Mouse (Mus musculus) left cerebral cortex, adult 8-10 months (tissue): ENCODE measurements around the gene Nos1ap. TPM values are rescaled to one million over a fixed set of nuclear protein-coding genes. Genes with fewer than 3 reads are reported as not detected.
A peak's percentile ranks its signal among the peaks of the same experiment; 100 is the strongest.

Experiments used
- DNase-seq, 2 experiments: peaks; one replicate each; pipeline ENCODE4 v3.0.0; 2022; ENCODE audit warnings: low spot score in 2 of 2
- total RNA-seq, 4 experiments: library from RNA; stranded (reverse); gene quantifications; 2 replicates each; pipeline ENCODE4 v1.2.4; 2022

The Nos1ap gene
- total RNA-seq, 4 experiments from 2014 or later, result 191 to 209 (median 206) TPM

DNA sequence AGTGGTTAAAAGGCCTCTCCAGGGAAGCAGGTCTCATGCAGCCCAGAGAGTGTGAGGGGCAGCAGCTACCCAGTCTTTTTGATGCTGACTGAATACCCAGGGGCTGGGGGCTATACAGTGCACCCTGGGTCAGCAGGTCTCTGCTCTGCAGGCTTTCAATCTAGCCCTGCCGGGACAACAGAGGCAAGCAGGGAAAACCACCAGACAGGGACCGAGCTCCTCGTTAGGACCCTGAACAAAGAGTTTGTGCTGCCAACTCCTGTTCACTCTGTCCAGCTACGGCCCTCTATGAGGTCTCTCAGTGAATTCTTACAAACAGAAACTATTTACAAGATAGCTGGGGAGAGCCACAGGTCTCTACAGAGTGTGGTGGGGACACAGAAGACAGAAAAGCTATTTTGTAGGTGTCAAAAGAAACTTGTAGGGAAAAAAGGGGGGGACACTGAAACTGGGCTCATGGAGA lies 86.4 kb downstream of the Nos1ap start:
- DNase-seq, result no peak

DNA sequence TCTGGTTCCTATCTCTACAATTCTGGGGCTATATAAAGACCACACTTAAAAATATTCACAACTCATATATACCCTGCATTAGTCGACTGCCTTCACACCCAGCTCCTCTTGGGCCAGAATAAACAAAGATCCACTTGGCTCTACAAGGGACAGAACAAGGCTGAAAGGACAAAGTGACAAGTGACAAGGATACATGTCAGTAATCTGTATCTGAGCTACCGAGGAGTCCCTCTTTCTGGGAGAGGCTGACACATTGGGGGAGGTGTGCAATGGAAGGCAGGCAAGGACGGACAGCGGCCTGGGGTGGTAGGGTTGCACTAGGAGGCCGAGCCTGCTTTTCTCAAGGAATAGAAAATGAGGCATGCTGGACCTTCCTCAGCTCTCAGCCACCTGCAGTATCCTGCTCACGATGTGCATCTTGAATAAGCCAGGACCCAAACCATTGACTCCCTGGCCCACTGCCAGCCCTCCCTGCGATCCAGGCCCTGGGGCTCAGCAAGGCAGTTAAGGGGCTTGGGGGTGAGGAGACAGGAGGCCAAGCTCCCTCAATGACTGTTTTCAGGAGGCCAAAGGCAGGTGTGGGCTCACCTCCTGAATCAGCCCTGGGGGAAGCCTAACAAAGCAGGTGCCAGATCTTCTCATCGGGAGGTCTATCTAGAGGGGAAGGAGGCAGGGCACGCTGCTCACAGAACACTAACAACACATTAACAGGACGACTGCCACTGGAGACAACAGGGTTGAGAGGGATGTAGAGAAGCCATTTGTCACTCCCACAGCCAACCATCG lies 87.0 kb downstream of the Nos1ap start:
- no peak for DNase-seq

GRCm38 (mm10) chr1:170501970-170502369 lies 87.7 kb downstream of the Nos1ap start:
- no peak for DNase-seq

DNA sequence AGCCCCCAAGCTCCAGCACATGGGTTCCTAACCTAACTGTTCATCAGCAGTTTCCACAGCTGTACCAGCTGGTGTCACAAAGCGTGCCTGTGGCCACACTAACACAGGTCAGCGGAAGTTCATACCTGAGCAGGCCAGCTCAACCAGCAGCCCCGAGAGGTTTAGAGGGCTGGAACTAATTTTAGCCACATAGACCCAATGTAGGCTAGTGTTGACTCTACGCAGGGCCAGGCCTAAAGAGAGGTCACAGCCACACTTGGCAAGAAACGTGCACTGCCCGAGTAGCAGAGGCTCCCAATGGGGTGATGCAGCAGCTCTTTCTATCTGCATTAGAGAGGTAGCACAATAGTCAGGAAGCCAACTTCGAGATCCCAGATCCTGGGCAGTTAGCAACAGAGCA lies 88.1 kb downstream of the Nos1ap start:
- DNase-seq, result no peak

GRCm38 (mm10) chr1:170499891-170500290 lies 89.8 kb downstream of the Nos1ap start:
- DNase-seq, result no peak

DNA sequence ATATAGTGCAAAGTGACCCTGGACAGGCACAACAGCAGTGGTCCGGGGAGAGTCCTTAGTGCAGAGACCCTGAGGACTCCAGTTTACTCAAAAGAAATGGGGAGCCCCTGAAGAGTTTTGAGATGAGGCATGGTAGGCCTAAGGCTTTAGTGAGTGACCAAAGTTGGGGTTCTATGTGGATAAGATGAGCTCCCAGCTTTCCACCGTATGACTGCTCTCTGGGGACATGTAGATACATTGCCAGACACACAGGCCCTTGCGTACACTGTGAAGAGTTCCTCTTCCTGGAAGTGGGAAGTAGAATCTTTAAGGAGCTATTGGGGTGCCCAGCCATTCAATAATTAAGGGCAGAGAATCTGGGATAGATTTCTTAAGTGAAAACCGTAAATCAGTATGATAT lies 90.2 kb downstream of the Nos1ap start:
- no peak for DNase-seq

- DNase-seq, result no peak
Measured at GRCm38 (mm10) chr1:170498645-170499044, 91.0 kb downstream of the Nos1ap start.

DNA sequence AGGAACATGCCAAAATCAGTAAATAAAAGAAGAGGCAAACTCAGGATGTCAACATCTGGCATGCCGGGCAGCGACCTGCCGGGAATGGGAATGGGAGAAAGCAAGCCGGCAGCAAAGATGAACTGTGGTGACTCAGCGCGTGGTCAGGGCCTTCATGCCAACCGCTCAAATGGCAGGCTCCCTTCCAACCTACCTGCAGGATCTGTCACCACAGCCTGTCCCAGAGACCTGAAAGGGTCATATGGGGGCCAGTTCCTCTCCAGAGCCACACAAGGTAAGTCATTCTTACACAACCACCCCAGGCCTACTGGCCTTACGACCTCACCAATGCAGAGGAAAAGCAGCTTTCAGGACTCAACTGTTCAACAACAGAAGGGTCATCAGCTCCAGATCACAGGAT lies 93.4 kb downstream of the Nos1ap start:
- no peak for DNase-seq

- no peak for DNase-seq
Measured at GRCm38 (mm10) chr1:170495538-170496183, 94.0 kb downstream of the Nos1ap start.

GRCm38 (mm10) chr1:170492527-170492926 lies 97.1 kb downstream of the Nos1ap start:
- DNase-seq, result no peak

- no peak for DNase-seq
Measured at GRCm38 (mm10) chr1:170492027-170492426, 97.6 kb downstream of the Nos1ap start.

- no peak for DNase-seq
Measured at GRCm38 (mm10) chr1:170489936-170490335, 99.7 kb downstream of the Nos1ap start.

DNA sequence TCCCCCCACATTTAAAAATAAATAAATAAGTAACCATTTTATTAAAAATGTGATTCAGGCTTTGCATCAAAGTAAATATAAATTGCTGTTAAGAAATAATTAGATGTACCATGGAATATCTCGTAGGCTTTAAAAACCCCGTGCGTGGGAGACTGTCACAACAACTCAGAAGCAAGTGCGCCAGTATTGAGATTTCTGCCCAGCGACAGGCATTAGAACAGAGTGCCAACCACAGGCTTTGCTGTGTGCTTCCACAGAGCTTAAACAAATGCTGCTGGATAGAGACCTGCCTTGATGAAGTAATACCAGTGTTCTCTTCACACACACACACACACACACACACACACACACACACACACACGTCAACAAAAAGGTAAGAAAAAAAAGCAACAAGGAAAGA lies 100.2 kb downstream of the Nos1ap start:
- DNase-seq, result peak in 1 of 2 experiments; percentile 50

DNA sequence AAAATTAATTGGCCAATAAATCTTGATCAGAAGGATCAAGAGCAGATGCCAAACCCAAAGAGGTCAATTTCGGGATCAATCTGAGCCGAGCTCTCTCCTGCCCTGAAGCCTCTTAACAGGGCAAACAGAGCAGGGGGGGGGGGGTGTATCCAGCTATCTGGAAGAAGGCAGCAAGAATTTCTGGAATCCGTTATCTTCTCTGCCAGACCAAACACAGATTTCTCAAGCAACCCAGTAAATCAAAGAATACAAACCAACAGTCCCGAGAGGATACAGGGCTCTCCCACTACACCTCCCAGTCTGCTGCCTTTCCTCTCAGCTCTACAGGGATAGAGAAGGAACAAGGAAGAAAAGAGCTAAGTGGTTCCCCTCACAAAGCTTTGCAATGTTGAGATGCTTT lies 104.5 kb downstream of the Nos1ap start:
- no peak for DNase-seq

DNA sequence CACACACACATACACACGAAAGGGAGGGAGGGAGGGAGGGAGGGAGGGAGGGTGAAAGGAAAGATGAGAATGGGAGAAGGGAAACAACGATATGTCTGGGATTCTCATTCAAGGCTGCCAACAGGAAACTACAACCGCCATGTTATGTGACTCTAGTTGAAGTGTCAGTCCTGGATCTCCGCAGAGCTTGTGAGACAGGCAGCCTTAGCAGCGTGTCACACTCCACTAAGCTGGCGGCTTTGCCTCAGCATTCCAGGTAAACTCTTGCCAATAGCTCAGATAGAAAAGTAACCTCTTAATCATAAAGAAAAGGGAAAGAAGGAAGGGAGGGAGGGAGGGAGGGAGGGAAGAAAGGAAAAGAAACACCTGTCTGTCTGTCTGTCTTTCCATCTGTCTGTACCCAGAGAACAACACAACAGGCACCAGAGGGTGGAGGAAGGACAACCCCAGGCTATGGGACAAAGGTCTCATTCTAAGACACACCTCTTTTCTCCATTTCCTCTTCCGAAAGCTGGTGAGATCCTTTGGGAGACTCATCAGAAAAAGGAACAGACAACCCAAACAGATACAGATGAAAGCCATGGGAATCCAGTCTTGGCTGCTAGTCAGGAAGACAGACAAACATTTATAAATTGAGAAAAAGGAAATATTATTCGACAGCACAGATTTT lies 107.3 kb downstream of the Nos1ap start:
- no peak for DNase-seq

DNA sequence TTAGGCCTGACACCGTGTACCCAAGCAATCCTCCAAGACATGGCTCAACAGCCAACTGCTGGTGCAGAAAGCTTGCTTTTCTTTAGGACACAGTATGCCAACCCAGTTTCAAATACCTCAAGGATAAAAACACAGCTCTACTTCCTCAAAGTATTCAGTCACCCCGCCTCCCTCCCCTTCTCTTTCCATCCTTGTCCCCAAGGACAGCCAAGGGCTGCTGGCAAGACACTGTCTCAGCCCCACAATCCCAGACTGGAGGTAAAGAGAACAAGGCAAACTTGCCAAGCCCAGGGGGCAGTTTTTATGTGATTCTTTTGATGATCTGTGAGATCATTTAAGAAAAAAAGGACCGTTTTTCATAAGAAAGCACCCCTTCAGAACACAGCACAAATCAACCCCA lies 108.6 kb downstream of the Nos1ap start:
- no peak for DNase-seq

GRCm38 (mm10) chr1:170479458-170479798 lies 110.2 kb downstream of the Nos1ap start:
- no peak for DNase-seq

DNA sequence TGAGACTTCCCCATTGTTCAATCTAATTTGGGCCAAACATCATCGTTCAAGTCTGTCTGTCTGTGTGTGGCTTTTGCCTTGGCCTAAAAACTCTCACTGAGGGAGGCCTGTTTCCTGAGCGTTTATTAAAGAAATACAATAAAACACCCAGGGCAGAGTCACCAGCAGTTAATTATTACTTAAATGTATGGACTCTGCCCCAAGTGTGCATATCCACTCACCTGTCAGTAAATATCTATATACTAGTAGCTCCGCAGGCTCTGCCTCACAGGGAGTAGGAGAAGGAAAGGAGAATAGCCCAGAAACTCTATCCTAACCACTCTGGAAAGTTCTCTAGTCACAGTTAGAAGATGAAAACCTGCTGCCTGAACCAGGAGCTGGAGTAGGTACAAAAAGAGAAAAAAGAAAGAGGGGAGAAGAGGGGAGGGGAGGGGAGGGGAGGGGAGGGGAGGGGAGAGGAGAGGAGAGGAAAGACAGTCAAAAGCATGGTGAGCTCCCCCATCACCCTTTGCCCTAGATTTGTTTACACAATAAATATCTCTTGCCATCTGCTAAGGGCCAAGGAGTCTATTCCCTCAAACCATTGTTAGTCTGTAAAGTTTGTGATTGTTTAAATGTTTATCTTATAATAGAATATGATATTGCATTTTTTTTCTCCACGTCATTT lies 110.7 kb downstream of the Nos1ap start:
- DNase-seq, result no peak

GRCm38 (mm10) chr1:170477636-170478600 lies 111.7 kb downstream of the Nos1ap start:
- DNase-seq, result no peak

DNA sequence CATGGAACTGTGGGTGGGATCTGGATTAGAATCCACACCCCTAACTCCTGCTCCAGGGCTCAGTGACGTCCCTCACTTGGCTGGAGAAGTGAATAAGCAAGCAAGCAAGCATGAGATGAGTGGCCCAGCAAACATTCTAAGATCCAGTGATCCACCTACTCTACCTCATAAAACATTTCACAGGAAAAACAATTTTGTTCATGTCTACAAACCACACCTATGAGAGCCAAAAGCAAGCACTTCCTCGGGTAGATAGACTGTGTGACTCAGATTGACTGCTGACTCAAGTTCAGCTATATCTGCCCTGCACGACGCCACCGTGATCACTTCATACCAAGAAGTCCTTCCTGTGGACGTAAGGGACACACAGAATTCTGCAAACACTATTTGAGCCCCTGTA lies 116.2 kb downstream of the Nos1ap start:
- DNase-seq, result no peak

- DNase-seq, result no peak
Measured at GRCm38 (mm10) chr1:170472861-170473260, 116.8 kb downstream of the Nos1ap start.
